Mouse (Mus musculus) liver, embryonic 12.5 days (tissue): Measurements from ENCODE around the gene Zfp541. TPM values are rescaled to one million over a fixed set of nuclear protein-coding genes. Genes with fewer than 3 reads are reported as not detected.

Experiments
- ATAC-seq: fragments of 200-750 bp; cut with Nextera tagmentation; 2 replicates; pipeline ENCODE4 v1.8.0; 2017; ENCODE audit warnings: moderate number of reproducible peaks, mild to moderate bottlenecking, moderate library complexity
- H3K27ac ChIP-seq: fragments of 300-500 bp; sonication (generic); 2 replicates; pipeline ENCODE4 v1.5.1; 2016; ENCODE audit warnings: mild to moderate bottlenecking
- H3K27me3 ChIP-seq: fragments of 300-500 bp; sonication (generic); replicated peaks from 2 replicates; pipeline ENCODE4 v1.6.1; 2016; ENCODE audit warnings: mild to moderate bottlenecking, moderate library complexity
- H3K36me3 ChIP-seq: fragments of 300-500 bp; sonication (generic); 2 replicates; pipeline ENCODE4 v1.6.1; 2016; ENCODE audit warnings: mild to moderate bottlenecking, moderate library complexity
- H3K4me1 ChIP-seq: fragments of 300-500 bp; sonication (generic); 2 replicates; pipeline ENCODE4 v1.6.1; 2016
- H3K4me2 ChIP-seq: fragments of 300-500 bp; sonication (generic); 2 replicates; pipeline ENCODE4 v1.6.1; 2016; ENCODE audit warnings: mild to moderate bottlenecking, moderate library complexity
- H3K4me3 ChIP-seq: fragments of 300-500 bp; sonication (generic); 2 replicates; pipeline ENCODE4 v1.5.1; 2016; ENCODE audit warnings: mild to moderate bottlenecking, moderate library complexity
- H3K9ac ChIP-seq: fragments of 300-500 bp; sonication (generic); 2 replicates; pipeline ENCODE4 v1.6.1; 2016; ENCODE audit warnings: mild to moderate bottlenecking, moderate library complexity
- H3K9me3 ChIP-seq: fragments of 300-500 bp; sonication (generic); replicated peaks from 2 replicates; pipeline ENCODE4 v1.6.1; 2016; ENCODE audit warnings: mild to moderate bottlenecking, moderate library complexity
- WGBS: fragments of 180-500 bp; shearing (Covaris S2); methylation state at CpG from one replicate; pipeline ENCODE4 v1.1.7; 2016; ENCODE audit not compliant: insufficient replicate concordance; 5-methylcytosine and 5-hydroxymethylcytosine counted together
- polyA plus RNA-seq: library from polyadenylated mRNA; unstranded; fragments of >200 nt; fragmentation: Nextera tagmentation; extraction: Ambion mirVana; gene quantifications from 2 replicates; pipeline ENCODE4 v1.2.1, GENCODE M21; 2016

The Zfp541 gene
- polyA plus RNA-seq, 1 experiment from 2014 or later, result not detected

DNA sequence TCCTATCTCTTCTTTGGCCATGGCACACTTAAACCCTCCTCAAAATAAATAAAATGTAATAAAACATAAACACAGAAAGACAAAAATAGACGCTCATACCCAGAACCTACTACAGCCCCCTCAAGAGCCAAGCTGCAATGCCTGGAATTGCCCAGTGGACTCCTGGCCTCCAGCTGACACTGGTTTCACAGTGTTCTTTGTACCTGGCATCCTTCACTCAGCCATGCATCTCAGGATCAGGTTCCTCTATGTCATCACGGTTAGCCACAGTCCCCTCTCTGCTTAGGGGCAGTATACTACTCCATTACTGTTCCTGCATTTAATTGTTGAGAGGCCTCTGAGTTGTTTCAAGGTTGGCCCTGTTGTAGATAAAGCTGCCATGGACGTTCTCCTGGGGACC lies 71.3 kb downstream of the Zfp541 start:
- 44% methylated on average over 3 of the region's 3 CpGs for WGBS
- H3K4me2 ChIP-seq, result no peak overlapping the region
- no peaks in the 10 kb centered on the region for H3K36me3 ChIP-seq
- H3K4me1 ChIP-seq, result peaks cover 16% of the 10 kb centered on the region
- no peak overlapping the region for H3K27ac ChIP-seq
- no peak overlapping the region for H3K4me3 ChIP-seq
- no peak overlapping the region for H3K9ac ChIP-seq
- no peak for ATAC-seq
- peaks cover 57% of the 10 kb centered on the region for H3K27me3 ChIP-seq
- no peaks in the 10 kb centered on the region for H3K9me3 ChIP-seq

GRCm38 (mm10) chr7:16133691-16134090 lies 72.1 kb downstream of the Zfp541 start:
- Histone ChIP-seq H3K4me1 (peaks cover 16% of the 10 kb centered on the region), H3K4me3 (no peak overlapping the region), H3K27me3 (peaks cover 57% of the 10 kb centered on the region), H3K9me3 (no peaks in the 10 kb centered on the region), H3K9ac (no peak overlapping the region), H3K4me2 (no peak overlapping the region), H3K27ac (no peak overlapping the region), H3K36me3 (no peaks in the 10 kb centered on the region)
- no peak for ATAC-seq
- WGBS, result 79% methylated on average over 9 of the region's 9 CpGs

- no peak overlapping the region for H3K4me2 ChIP-seq
- peaks cover 49% of the 10 kb centered on the region for H3K27me3 ChIP-seq
- peaks cover 9% of the 10 kb centered on the region for H3K4me1 ChIP-seq
- no peak overlapping the region for H3K4me3 ChIP-seq
- no peak overlapping the region for H3K9ac ChIP-seq
- H3K9me3 ChIP-seq, result no peaks in the 10 kb centered on the region
- no peak overlapping the region for H3K27ac ChIP-seq
- 56% methylated on average over 7 of the region's 7 CpGs for WGBS
- no peaks in the 10 kb centered on the region for H3K36me3 ChIP-seq
- no peak for ATAC-seq
Measured at GRCm38 (mm10) chr7:16134951-16135392, 73.4 kb downstream of the Zfp541 start.

Other genes with a start within 250 kb of the Zfp541 start
- not detected in 2 replicates for gene Obox6, start 222.1 kb upstream of the Zfp541 start, polyA plus RNA-seq
- gene Crx, start 181.8 kb upstream of the Zfp541 start, polyA plus RNA-seq, result not detected in 2 replicates
- not detected in 2 replicates for gene Crxos, start 179.2 kb upstream of the Zfp541 start, polyA plus RNA-seq
- gene Selenow, start 139.4 kb upstream of the Zfp541 start, polyA plus RNA-seq, result 445 and 464 TPM in 2 replicates
- gene Nop53, start 115.7 kb upstream of the Zfp541 start, polyA plus RNA-seq, result 130 and 143 TPM in 2 replicates
- 6.5 and 7.8 TPM in 2 replicates for gene Ehd2, start 94.2 kb upstream of the Zfp541 start, polyA plus RNA-seq
- gene Bicra, start 13.9 kb upstream of the Zfp541 start, polyA plus RNA-seq, result 2.9 and 3.3 TPM in 2 replicates
- 163 and 165 TPM in 2 replicates for gene Napa, start 36.6 kb downstream of the Zfp541 start, polyA plus RNA-seq
- gene Kptn, start 58.1 kb downstream of the Zfp541 start, polyA plus RNA-seq, result 13.4 and 15.0 TPM in 2 replicates
- gene Slc8a2, start 68.0 kb downstream of the Zfp541 start, polyA plus RNA-seq, result not detected in 2 replicates
- 4.4 and 5.7 TPM in 2 replicates for gene Meis3, start 113.3 kb downstream of the Zfp541 start, polyA plus RNA-seq
- gene Dhx34, start 160.2 kb downstream of the Zfp541 start, polyA plus RNA-seq, result 9.5 and 9.6 TPM in 2 replicates
- gene C5ar2, start 182.3 kb downstream of the Zfp541 start, polyA plus RNA-seq, result 1.6 and 1.7 TPM in 2 replicates
- 1.7 and 2.1 TPM in 2 replicates for gene C5ar1, start 197.7 kb downstream of the Zfp541 start, polyA plus RNA-seq
- 8.6 and 8.8 TPM in 2 replicates for gene Inafm1, start 211.8 kb downstream of the Zfp541 start, polyA plus RNA-seq
- 29.7 and 30.0 TPM in 2 replicates for gene Ccdc9, start 225.0 kb downstream of the Zfp541 start, polyA plus RNA-seq
- 5.9 and 7.6 TPM in 2 replicates for gene Bbc3, start 246.6 kb downstream of the Zfp541 start, polyA plus RNA-seq